ENCODE assay signal across 22 mouse cellular contexts in the genomic region with DNA sequence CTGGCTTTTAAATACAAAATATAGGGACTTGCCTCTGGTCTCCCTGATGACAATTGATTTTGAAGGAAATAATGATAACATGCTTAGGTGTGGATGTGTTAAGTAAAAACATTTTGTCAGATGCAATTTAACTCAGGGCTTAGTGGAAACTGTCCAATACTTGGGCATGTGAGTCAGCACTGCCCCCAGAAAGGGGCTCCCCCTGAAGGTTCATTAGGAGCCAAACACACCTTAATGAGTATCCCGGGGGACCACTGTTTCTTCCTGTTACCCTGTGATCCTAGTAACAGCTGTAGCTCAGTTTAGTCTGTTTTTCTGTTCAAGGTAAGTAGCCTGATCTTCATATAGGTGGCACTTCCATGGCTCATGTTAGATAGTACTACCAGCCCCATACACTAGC.
DNase-seq lines count a peak whose midpoint lies in the region; ATAC-seq lines count a peak whose summit lies in the region.
"Had no signal": no experiment of that assay in that cellular context is flagged by ENCODE, and none has a peak within 500 bp of the region (broad histone marks: within the 10 kb centered on the region; RNA-seq: fewer than 3 reads in every experiment).

No protein-coding gene starts in this region.

- H3K36me3 ChIP-seq in hindbrain, embryonic 12.5 days = no peaks in the 10 kb centered on the region
- H3K36me3 ChIP-seq: embryonic facial prominence, embryonic 10.5 days; embryonic facial prominence, embryonic 12.5 days; forebrain, embryonic 15.5 days; G1E had no signal

- H3K4me2 ChIP-seq in hindbrain, embryonic 12.5 days (replicated peaks) = no peak overlapping the region
- H3K4me2 ChIP-seq: embryonic facial prominence, embryonic 12.5 days; forebrain, embryonic 13.5 days; forebrain, embryonic 15.5 days had no signal

- H3K27me3 ChIP-seq in hindbrain, embryonic 12.5 days = no peaks in the 10 kb centered on the region
- H3K27me3 ChIP-seq: embryonic facial prominence, embryonic 12.5 days; forebrain, embryonic 13.5 days; forebrain, embryonic 15.5 days had no signal

- H3K4me1 ChIP-seq in hindbrain, embryonic 12.5 days = no peaks in the 10 kb centered on the region
- H3K4me1 ChIP-seq: embryonic facial prominence, embryonic 12.5 days; forebrain, embryonic 13.5 days; forebrain, embryonic 15.5 days had no signal

- DNase-seq in NIH3T3 (ENCODE audit: low read depth) = peak; percentile 51
- DNase-seq in thymus, postnatal 10 days (ENCODE audit: low spot score in 2 of 2) = no peak
- DNase-seq in cerebellum, postnatal 4 days (ENCODE audit: low spot score in 2 of 2) = no peak
- DNase-seq in adrenal gland, postnatal 4 days (ENCODE audit: low spot score in 2 of 2) = no peak
- DNase-seq: adrenal gland, adult 2 months; adrenal gland, postnatal 10 days; adrenal gland, postnatal 25 days; cerebellum, adult 11-12 months; cerebellum, adult 2 months; cerebellum, adult 9-10 months; cerebellum, postnatal 10 days; cerebellum, postnatal 25 days; embryo, embryonic 11 days; forebrain, postnatal 0 days had no signal

- no peak overlapping the region for H3K4me3 ChIP-seq in hindbrain, embryonic 12.5 days
- H3K4me3 ChIP-seq: embryonic facial prominence, embryonic 10.5 days; embryonic facial prominence, embryonic 12.5 days; forebrain, embryonic 13.5 days; forebrain, embryonic 15.5 days had no signal

- H3K9ac ChIP-seq in hindbrain, embryonic 12.5 days = no peak overlapping the region
- H3K9ac ChIP-seq: embryonic facial prominence, embryonic 12.5 days; forebrain, embryonic 13.5 days; forebrain, embryonic 15.5 days; forebrain, postnatal 0 days had no signal

- whole genome bisulfite sequencing in hindbrain, embryonic 12.5 days = 88% methylated on average over 1 of the region's 1 CpGs

- H3K27ac ChIP-seq in hindbrain, embryonic 12.5 days = no peak overlapping the region
- H3K27ac ChIP-seq: embryonic facial prominence, embryonic 10.5 days; embryonic facial prominence, embryonic 12.5 days; forebrain, embryonic 13.5 days; forebrain, embryonic 15.5 days had no signal

- peak; percentile 14 for ATAC-seq in CD4-positive, CD25-positive, alpha-beta regulatory T cell, adult 4 months
- peak; percentile 54; the same call in 1 of the 2 replicates for ATAC-seq in neutrophil, adult 5-6 weeks (ENCODE audit: extremely low read depth, insufficient number of reproducible peaks, low FRiP score, poor library complexity, severe bottlenecking)
- ATAC-seq in hindbrain, embryonic 12.5 days (ENCODE audit: low FRiP score) = no peak
- ATAC-seq: forebrain, embryonic 13.5 days; forebrain, embryonic 15.5 days; forebrain, postnatal 0 days had no signal

- H3K9me3 ChIP-seq in hindbrain, embryonic 12.5 days (replicated peaks) = no peaks in the 10 kb centered on the region
- H3K9me3 ChIP-seq: embryonic facial prominence, embryonic 10.5 days; embryonic facial prominence, embryonic 12.5 days; forebrain, embryonic 13.5 days; forebrain, embryonic 15.5 days; G1E had no signal
